Mouse (Mus musculus) intestine, postnatal 0 days (tissue): ENCODE results near the gene Pakap. TPM values are rescaled to one million over a fixed set of nuclear protein-coding genes. Genes with fewer than 3 reads are reported as not detected.
A peak's percentile ranks its signal among the peaks of the same experiment; 100 is the strongest.

Source experiments
- ATAC-seq: fragments of 200-750 bp; cut with Nextera tagmentation; 2 replicates; pipeline ENCODE4 v1.8.0; 2017; ENCODE audit warnings: mild to moderate bottlenecking, moderate TSS enrichment, moderate library complexity
- H3K27ac ChIP-seq: fragments of 300-500 bp; sonication (generic); 2 replicates; pipeline ENCODE4 v1.5.1; 2014; ENCODE audit warnings: mild to moderate bottlenecking, low read depth, low read length, moderate library complexity
- H3K27me3 ChIP-seq: fragments of 300-500 bp; sonication (generic); replicated peaks from 2 replicates; pipeline ENCODE4 v1.6.1; 2014; ENCODE audit warnings: low read length, mixed read lengths; ENCODE audit not compliant: control insufficient read depth, insufficient read depth
- H3K36me3 ChIP-seq: fragments of 300-500 bp; sonication (generic); 2 replicates; pipeline ENCODE4 v1.6.1; 2014; ENCODE audit warnings: mild to moderate bottlenecking, moderate library complexity; ENCODE audit not compliant: control insufficient read depth, insufficient read depth
- H3K4me1 ChIP-seq: fragments of 300-500 bp; sonication (generic); replicated peaks from 2 replicates; pipeline ENCODE4 v1.6.1; 2014; ENCODE audit warnings: antibody characterized with exemption, low read length, mixed read lengths; ENCODE audit not compliant: control insufficient read depth, insufficient read depth
- H3K4me2 ChIP-seq: fragments of 300-500 bp; sonication (generic); replicated peaks from 2 replicates; pipeline ENCODE4 v1.6.1; 2014; ENCODE audit warnings: low read depth, mild to moderate bottlenecking, moderate library complexity
- H3K4me3 ChIP-seq: fragments of 300-500 bp; sonication (generic); 2 replicates; pipeline ENCODE4 v1.5.1; 2014; ENCODE audit warnings: low read depth, low read length
- H3K9ac ChIP-seq: fragments of 300-500 bp; sonication (generic); 2 replicates; pipeline ENCODE4 v1.6.1; 2014; ENCODE audit warnings: mild to moderate bottlenecking, low read depth, low read length
- H3K9me3 ChIP-seq: fragments of 300-500 bp; sonication (generic); 2 replicates; pipeline ENCODE4 v1.6.1; 2016; ENCODE audit warnings: mixed run types; ENCODE audit not compliant: control insufficient read depth
- CTCF ChIP-seq: sonication (generic); IDR thresholded peaks from 2 replicates; pipeline ENCODE4 v1.5.1; 2016; ENCODE audit warnings: low read depth, mild to moderate bottlenecking, control low read depth, antibody characterized with exemption, moderate library complexity
- WGBS: fragments of 180-500 bp; shearing (Covaris S2); extraction: QIAGEN DNeasy Blood & Tissue Kit; methylation state at CpG from one replicate; pipeline ENCODE4 v1.1.7; 2014; 5-methylcytosine and 5-hydroxymethylcytosine counted together
- polyA plus RNA-seq: library from polyadenylated mRNA; unstranded; fragments of >200 nt; fragmentation: Nextera tagmentation; extraction: Ambion mirVana; gene quantifications from 2 replicates; pipeline ENCODE4 v1.2.1, GENCODE M21; 2015

The Pakap gene
- polyA plus RNA-seq, 1 experiment from 2014 or later = 8.6 TPM

DNA sequence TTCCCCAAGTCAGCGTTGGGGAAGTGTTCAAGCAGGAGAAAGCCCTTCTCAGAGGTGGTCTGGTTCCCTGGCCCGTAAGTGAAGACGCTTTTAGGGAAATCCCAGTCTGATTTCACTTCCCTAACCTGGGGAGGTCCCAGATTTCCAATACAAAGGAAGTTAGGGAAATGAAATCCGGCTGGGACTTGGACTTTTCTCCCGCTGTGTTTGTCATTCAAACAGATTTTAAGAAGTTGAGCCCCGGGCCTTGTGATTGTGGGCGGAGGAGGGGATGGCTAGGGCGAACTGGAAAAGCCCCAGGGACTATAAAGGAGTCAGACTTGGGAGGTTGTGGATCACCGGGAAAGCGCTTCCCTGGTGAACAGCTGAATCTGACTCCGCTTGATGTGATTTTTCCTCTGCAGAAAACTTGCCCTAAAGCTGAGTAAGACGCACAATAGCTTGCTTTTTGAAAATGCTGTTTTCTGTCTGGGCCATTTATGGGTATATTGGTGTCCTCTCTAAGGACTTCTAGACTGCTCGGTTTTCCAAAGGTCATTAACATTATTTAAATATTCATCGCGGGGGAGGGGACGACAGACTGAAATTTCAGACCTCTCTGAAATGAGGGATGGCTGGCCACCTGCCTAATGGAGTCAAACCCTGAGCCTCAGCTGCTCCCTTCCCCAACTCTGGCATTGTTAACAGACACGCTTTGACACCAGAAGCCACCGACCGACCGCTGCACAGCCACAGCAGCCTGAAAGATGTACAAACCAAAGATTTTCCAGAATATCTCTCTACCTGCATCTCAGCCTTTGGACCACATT lies 213.1 kb downstream of the Pakap start:
- Histone ChIP-seq H3K4me3 (no peak overlapping the region), H3K4me2 (no peak overlapping the region), H3K27ac (no peak overlapping the region), H3K9me3 (no peaks in the 10 kb centered on the region), H3K36me3 (no peaks in the 10 kb centered on the region), H3K9ac (no peak overlapping the region), H3K4me1 (0 out of 2 replicates have a peak, but pooled peaks cover 6% of the 10 kb centered on the region), H3K27me3 (peaks cover 6% of the 10 kb centered on the region; the same call in 1 of the 2 replicates)
- 24% methylated on average over 20 of the region's 20 CpGs for WGBS
- TF ChIP-seq CTCF = no peak
- ATAC-seq = no peak

DNA sequence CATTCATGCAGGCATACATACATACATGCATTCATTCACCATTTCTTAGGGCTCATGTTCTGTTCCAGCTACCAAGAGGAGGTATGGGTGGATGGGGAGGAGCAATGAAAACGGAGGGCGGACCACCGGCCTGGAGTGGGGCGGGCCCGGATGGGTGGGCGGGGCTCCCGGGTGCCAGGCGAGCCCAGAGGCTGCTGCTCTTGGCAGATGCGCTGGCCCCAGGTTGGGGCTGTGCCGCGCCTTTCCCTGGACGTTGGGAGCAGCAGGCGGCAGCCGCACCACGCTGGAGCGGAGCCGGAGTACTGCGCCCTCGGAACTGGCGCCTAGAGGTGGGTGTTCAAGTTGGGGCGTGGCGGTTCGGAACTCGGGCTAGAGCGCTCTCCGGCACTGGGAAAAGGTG lies 214.0 kb downstream of the Pakap start:
- peak; percentile 57 for TF ChIP-seq CTCF
- peak overlapping the region; percentile 31; the same call in 1 of the 2 replicates for H3K9ac ChIP-seq
- H3K4me3 ChIP-seq = peak overlapping the region; percentile 30
- H3K9me3 ChIP-seq = no peaks in the 10 kb centered on the region
- WGBS = 2% methylated on average over 26 of the region's 26 CpGs
- H3K27ac ChIP-seq = no peak overlapping the region
- H3K4me1 ChIP-seq = 0 out of 2 replicates have a peak, but pooled peaks cover 6% of the 10 kb centered on the region
- H3K36me3 ChIP-seq = no peaks in the 10 kb centered on the region
- H3K4me2 ChIP-seq = peak overlapping the region; percentile 68
- H3K27me3 ChIP-seq = peaks cover 6% of the 10 kb centered on the region; the same call in 1 of the 2 replicates
- ATAC-seq = peak; percentile 68

DNA sequence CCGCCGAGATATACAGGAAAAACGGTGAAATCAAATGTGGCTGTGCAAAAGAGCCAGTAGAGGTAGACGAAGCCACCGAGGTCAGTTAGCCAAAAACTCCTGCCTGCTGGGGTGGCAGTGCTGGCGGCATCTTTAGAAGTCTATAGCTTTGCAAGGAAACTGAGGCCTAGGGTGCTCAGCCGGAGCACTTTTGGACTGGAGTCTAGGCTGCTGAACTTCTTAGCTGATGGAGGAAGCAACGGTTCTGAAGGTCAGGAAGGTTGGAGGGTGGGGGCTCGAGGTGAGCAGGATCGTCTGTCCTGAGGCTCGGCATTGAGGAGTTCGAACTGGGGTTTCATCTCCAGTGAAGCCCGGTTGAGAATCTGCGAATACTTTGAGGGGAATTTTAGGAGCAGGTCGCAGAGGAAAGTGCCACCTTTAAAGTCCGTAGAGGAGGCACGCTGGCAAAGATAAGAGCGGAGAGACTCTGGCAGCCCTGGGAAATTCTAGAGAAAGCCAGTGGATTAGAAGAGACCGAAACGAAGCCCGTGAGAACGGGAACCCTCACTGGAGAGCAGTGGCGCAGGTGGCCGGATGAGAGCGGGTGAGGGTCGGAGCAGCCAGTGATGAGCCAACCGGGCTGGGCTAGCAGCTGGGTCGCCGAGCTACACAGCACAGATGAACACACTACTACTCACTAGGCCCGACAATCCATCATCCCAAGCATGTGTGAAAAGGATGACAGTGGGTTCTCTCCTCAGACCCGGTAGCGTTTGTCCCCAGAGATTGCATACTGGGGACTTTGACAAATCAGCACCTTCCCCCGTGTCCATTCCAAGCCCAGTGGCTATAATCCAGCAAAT lies 214.8 kb downstream of the Pakap start:
- peak overlapping the region; percentile 31; the same call in 1 of the 2 replicates for H3K9ac ChIP-seq
- 12% methylated on average over 33 of the region's 33 CpGs for WGBS
- H3K4me1 ChIP-seq = 0 out of 2 replicates have a peak, but pooled peaks cover 6% of the 10 kb centered on the region
- H3K27ac ChIP-seq = no peak overlapping the region
- no peak for ATAC-seq
- no peaks in the 10 kb centered on the region for H3K36me3 ChIP-seq
- H3K9me3 ChIP-seq = no peaks in the 10 kb centered on the region
- H3K4me3 ChIP-seq = peak overlapping the region; percentile 30
- no peak for TF ChIP-seq CTCF
- peak overlapping the region; percentile 68 for H3K4me2 ChIP-seq
- H3K27me3 ChIP-seq = peaks cover 6% of the 10 kb centered on the region; the same call in 1 of the 2 replicates

DNA sequence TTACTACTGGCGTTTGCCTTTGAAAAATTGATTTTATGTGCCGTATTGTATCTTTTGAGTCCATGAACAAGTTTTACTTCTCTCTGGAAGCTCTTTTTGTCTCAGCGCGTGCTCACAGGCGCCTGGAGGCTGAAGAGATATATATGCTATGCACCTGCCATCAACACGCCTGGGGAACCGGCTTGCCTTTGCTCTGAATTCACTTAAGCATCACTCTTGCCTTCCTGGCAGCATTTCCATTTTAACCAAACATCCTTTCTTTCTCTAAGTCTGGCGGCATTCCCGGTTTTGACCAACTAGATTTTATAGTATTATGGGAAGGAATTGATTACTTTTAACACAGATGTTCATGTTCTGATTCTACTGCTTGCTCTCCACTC lies 215.4 kb downstream of the Pakap start:
- H3K27ac ChIP-seq = no peak overlapping the region
- no peak for ATAC-seq
- peak overlapping the region; percentile 30; the same call in 1 of the 2 replicates for H3K4me3 ChIP-seq
- peak overlapping the region; percentile 68 for H3K4me2 ChIP-seq
- H3K9ac ChIP-seq = no peak overlapping the region
- H3K27me3 ChIP-seq = peaks cover 6% of the 10 kb centered on the region; the same call in 1 of the 2 replicates
- H3K9me3 ChIP-seq = no peaks in the 10 kb centered on the region
- TF ChIP-seq CTCF = no peak
- 38% methylated on average over 9 of the region's 9 CpGs for WGBS
- 0 out of 2 replicates have a peak, but pooled peaks cover 6% of the 10 kb centered on the region for H3K4me1 ChIP-seq
- H3K36me3 ChIP-seq = no peaks in the 10 kb centered on the region

DNA sequence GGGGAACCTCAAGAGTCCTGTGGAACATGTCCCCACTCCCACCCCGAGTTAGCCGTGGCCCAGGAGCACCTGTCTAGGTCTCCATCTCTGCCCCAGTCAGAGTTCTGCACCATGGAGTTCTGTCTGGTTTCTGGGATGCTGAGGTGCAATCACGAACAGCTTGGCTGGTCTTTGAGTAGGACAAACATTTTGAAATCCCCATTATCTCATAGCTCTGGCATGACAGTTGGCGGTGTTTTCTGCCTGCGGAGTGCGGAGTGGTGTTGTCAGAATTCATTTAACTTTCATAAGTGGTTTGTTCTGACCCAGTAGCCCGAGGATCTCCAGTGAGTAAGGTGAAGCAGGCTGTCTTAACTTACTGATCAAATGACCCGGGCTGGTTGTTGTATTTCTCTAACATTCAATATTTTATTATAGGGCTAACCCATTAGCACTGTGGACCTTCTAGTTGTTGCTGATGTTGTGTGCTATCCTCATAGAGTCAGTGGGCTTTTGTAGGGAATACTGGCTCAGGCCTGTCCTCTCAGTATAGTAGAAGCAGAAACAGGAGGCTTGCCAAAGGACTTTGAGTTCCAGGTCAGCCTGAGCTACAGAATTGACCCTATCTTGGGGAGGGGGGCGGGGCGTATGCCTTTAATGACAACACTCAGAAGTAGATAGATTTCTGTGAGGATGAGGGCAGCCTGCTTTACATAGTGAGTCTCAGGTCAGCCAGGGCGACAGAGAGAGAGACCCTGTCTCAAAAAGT lies 216.0 kb downstream of the Pakap start:
- H3K4me3 ChIP-seq = no peak overlapping the region
- 0 out of 2 replicates have a peak, but pooled peaks cover 6% of the 10 kb centered on the region for H3K4me1 ChIP-seq
- peaks cover 6% of the 10 kb centered on the region; the same call in 1 of the 2 replicates for H3K27me3 ChIP-seq
- no peak overlapping the region for H3K9ac ChIP-seq
- no peak for ATAC-seq
- WGBS = 72% methylated on average over 11 of the region's 11 CpGs
- H3K36me3 ChIP-seq = no peaks in the 10 kb centered on the region
- H3K4me2 ChIP-seq = 0 out of 2 replicates have a peak overlapping the region, but pooled peaks have one; percentile 13
- TF ChIP-seq CTCF = no peak
- no peaks in the 10 kb centered on the region for H3K9me3 ChIP-seq
- no peak overlapping the region for H3K27ac ChIP-seq
